Mouse (Mus musculus) liver, embryonic 18 days (tissue): Measurements from ENCODE around the gene Zc3h7a. TPM values are rescaled to one million over a fixed set of nuclear protein-coding genes. Genes with fewer than 3 reads are reported as not detected.

ENCODE experiments used
- polyA plus RNA-seq: library from polyadenylated mRNA; depleted of rRNA; stranded (reverse); fragments of >200 nt; gene quantifications from 2 replicates; pipeline ENCODE4 v1.2.3, GENCODE M21; 2012; rRNA removed

The Zc3h7a gene
- 70.0 and 74.0 TPM in 2 replicates for polyA plus RNA-seq

DNA sequence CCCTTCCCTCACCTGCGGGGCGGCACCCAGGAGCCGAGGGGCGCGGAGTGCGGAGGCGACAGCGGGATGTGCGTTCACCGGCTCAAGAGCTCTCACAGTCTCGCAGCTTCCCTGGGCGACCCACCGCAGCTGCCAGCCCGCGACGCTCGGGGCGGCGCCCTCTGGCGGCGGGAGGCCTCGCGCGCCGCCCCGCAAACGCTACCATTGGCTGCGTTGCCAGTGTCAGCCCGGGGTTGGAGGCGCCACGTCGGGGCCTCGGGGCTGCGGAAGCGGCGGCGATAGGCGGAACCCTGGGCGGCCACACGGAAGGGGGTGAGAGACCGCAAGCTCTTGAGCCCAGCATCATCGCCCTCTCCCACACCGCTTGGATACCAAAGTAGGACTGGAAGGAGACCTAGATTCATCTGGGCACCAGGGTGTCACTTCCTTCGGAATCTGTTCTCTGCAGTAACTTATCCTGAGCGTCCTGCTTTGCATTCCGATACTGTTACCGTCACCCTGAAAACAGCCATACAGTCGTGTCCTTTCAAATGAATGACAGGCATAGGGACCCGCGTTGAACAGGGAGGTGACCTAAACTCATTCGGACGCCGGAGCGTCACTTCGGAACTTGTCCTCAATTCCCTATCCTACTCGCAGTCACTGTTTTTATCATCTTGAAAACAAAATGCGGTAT lies at the start of gene Zc3h7a:
Zc3h7a (minus strand) TSS at position 186 of the 676 bp plus-strand sequence.

DNA sequence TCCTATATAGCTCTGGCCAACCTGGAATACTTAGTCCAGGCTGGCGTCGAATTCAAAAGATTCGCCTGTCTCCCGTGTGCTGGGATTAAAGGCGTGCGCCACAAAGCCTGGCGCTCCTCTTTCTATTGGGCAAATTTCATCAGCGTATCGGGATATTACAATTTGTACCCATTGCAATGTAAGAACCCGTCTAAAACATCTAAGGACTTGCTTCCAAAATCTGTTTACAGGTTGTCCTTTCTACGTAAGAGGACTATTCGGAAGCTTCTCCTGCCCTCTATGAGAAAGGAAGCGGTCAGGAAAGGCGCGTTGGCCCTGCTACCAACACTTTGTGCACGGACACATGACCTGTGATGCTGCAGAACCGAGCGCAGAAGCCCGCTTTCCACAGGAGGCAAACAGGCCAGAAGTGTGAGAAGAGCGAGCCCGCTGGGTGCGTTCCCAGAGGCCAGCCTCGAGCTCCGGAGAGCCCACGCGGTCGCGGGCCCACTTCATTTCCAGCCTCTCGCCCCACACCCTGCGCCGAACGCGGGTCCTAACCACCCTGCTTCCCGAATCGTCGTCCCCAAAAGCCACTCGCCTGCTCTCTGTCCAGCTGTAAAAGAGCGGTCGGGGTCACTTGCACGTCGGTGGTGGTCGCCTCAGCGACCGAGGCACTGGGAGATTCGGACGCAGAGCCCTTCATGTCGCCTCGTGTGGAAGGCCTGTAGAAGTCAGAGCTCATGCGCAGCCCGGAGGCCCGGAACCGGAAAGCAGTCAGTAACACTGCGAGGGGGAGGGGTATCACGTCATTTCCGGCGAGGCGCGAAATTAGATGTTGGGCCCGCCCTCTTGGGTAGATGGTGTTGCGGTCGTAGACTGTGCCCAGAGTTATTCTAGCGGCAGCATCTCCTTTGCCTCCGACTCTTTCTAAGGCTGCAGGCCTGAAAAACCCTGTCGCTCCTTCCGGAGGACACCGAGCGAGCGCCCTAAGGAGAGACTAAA lies 26.7 kb upstream of the Zc3h7a start, which contains the start of gene Rsl1d1:
Rsl1d1 (minus strand) TSS at position 761 of the 984 bp plus-strand sequence.

DNA sequence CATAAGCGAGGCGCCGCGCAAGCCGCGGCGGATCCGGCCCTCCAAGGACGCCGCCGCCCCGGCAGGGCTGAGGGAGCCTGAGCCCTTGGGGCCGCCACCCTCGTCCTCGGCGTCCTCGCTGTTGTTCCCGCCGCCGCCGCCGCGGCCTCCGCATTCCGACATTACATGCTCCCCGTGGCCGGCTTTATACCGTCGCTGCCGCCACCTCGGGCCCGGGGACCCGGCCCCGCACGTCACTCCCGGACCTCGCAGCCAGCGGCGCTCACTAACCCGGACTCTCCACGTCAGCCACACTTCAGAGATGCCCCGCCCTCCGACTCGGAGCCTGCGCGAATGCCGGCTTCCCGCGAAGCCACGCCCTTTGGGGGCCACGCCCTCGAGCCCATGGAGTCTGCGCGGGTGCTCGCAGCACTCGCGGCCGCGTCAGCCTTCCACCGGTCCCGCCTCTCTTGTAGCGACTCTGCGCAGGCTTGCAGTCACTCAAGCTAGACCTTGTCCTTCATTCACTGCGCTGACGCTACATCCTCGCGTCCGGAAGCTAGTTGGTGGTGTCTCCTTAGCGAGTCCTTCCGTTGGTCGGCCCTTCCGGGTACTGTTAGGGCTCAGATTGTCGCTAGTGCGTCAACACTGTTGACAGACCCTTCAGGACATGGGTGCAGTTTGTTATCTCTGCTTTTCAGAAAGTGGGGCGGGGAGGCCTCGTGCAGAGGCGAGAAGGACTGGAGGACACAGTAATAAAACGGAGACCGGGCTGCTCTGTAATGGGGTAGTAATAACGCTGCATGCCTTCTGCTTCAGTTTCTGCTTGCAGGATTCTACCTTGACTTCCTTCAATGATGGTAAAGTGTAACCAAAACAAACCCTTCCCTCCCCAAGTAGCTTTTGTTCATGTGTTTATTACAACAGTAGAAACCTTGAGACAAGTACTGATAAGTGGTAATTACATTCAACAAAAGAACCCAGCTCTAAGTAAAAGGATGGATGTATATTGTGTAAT lies 41.5 kb downstream of the Zc3h7a start, which contains the start of gene Txndc11:
Txndc11 (minus strand) TSS at position 303 of the 997 bp plus-strand sequence.

Other genes starting within 250 kb of the Zc3h7a start
- 4.8 and 5.9 TPM in 2 replicates for gene Snn, start 115.4 kb downstream of the Zc3h7a start, polyA plus RNA-seq
- gene Litaf, start 110.2 kb downstream of the Zc3h7a start, polyA plus RNA-seq = 31.8 and 40.7 TPM in 2 replicates
- gene Txndc11, start 41.7 kb downstream of the Zc3h7a start, polyA plus RNA-seq = 10.8 and 13.0 TPM in 2 replicates
- 25.6 and 26.9 TPM in 2 replicates for gene Rsl1d1, start 26.9 kb upstream of the Zc3h7a start, polyA plus RNA-seq
- 26.2 and 30.6 TPM in 2 replicates for gene Gspt1, start 77.9 kb upstream of the Zc3h7a start, polyA plus RNA-seq
- 0.08 TPM in 1 of 2 replicates, not detected in the other for gene Tnfrsf17, start 137.4 kb upstream of the Zc3h7a start, polyA plus RNA-seq
- 1.2 and 1.3 TPM in 2 replicates for gene Snx29, start 146.5 kb upstream of the Zc3h7a start, polyA plus RNA-seq